Mouse (Mus musculus) spleen, adult 2 months (tissue): Measurements from ENCODE around the gene Lrch3. TPM values are rescaled to one million over a fixed set of nuclear protein-coding genes. Genes with fewer than 3 reads are reported as not detected.

Experiments
- DNase-seq, 2 experiments: peaks; one replicate each; pipeline versions ENCODE4 v3.0.0 to v3.0.0-alpha.2; 2012 to 2021; ENCODE audit warnings: low spot score in 2 of 2, low read depth in 1 of 2
- H3K27ac ChIP-seq: fragments of 200-500 bp; 2 replicates; pipeline ENCODE4 v1.5.1; 2012; ENCODE audit warnings: low read length, inconsistent platforms; ENCODE audit not compliant: insufficient read depth
- H3K27me3 ChIP-seq: fragments of 200-500 bp; 2 replicates; pipeline ENCODE4 v1.6.1; 2012; ENCODE audit warnings: mild to moderate bottlenecking, moderate library complexity, low read length, inconsistent platforms; ENCODE audit not compliant: control insufficient read depth, insufficient read depth
- H3K36me3 ChIP-seq: fragments of 200-500 bp; 2 replicates; pipeline ENCODE4 v1.6.1; 2012; ENCODE audit warnings: mild to moderate bottlenecking, low read length, inconsistent platforms; ENCODE audit not compliant: control insufficient read depth, insufficient read depth
- H3K4me1 ChIP-seq: fragments of 200-500 bp; 2 replicates; pipeline ENCODE4 v1.6.1; 2011; ENCODE audit warnings: inconsistent platforms; ENCODE audit not compliant: control insufficient read depth, insufficient read depth, insufficient read length
- H3K4me3 ChIP-seq: fragments of 200-500 bp; 2 replicates; pipeline ENCODE4 v1.5.1; 2011; ENCODE audit warnings: mild to moderate bottlenecking, inconsistent platforms; ENCODE audit not compliant: insufficient read depth, insufficient read length; ENCODE audit errors: extremely low read depth
- CTCF ChIP-seq: fragments of 200-500 bp; IDR thresholded peaks from 2 replicates; pipeline ENCODE4 v1.5.1; 2011; ENCODE audit warnings: mild to moderate bottlenecking, inconsistent platforms; ENCODE audit not compliant: insufficient read depth, insufficient read length, insufficient replicate concordance; ENCODE audit errors: extremely low read depth
- POLR2A ChIP-seq: fragments of 200-500 bp; IDR thresholded peaks from 2 replicates; pipeline ENCODE4 v1.6.1; 2011; ENCODE audit warnings: low read depth, low read length, inconsistent platforms
- WGBS: fragments of 180-500 bp; shearing (Covaris S2); methylation state at CpG from one replicate; pipeline ENCODE4 v1.1.7; 2018; 5-methylcytosine and 5-hydroxymethylcytosine counted together
- polyA plus RNA-seq: library from polyadenylated mRNA; depleted of rRNA; stranded (reverse); fragments of >200 nt; gene quantifications from 2 replicates; pipeline ENCODE4 v1.2.3, GENCODE M21; 2012

Gene Lrch3
- polyA plus RNA-seq, 1 experiment: 16.9 TPM

DNA sequence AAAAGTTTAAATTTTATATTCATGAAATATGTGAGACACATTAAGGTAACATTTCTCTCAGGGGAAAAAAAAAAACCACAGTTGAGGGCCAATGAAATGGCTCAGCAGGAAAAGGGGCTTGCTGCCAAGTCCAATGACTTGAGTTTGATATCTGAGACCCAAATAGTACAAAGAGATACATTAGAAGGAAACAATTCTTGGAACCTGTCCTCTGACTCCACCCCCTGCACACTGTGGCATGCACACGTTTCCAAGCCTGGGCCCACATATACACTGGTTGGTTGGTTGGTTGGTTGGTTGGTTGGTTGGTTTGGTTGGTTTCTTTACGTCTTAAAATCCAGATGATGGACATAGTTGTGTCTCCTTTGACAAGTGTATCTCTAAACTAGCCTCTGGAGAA lies 102.1 kb downstream of the Lrch3 start:
- H3K27ac ChIP-seq: no peak overlapping the region
- H3K27me3 ChIP-seq: no peaks in the 10 kb centered on the region
- peaks cover 22% of the 10 kb centered on the region for H3K36me3 ChIP-seq
- DNase-seq: no peak
- no peak for TF ChIP-seq CTCF
- TF ChIP-seq POLR2A: no peak
- H3K4me1 ChIP-seq: no peaks in the 10 kb centered on the region; the same call in 1 of the 2 replicates
- WGBS: 70% methylated on average over 2 of the region's 2 CpGs
- H3K4me3 ChIP-seq: no peak overlapping the region

DNA sequence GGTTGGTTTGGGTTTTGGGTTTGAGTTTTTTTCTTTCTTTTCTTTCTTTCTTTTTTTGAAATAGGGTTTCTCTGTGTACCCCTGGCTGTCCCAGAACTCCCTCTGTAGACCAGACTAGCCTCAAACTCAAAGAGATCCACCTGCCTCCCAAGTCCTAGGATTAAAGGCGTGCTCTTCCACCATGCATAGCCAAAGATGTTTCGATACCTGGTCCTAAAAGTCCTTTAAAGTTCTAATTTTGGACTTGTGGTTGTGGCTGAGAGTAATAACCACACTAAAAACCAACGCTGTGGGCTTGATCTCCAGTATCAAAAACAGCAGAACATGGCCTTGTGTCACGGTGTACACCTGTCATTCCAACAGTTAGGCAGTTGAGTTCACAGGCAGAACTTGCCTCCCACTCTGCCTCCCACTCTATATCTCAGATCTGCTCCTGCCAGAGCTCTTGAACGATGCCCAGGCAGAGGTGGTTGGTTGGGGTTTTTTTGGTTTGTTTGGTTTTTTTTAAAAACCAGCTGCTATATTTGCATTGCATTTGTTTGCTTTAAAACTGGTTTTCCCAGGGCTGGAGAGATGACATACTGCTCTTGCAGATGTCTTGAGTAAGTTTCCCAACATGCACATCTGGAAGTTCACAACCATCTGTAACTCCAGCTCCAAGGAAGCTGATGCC lies 103.9 kb downstream of the Lrch3 start:
- 40% methylated on average over 5 of the region's 5 CpGs for WGBS
- Histone ChIP-seq H3K27me3 (no peaks in the 10 kb centered on the region), H3K4me3 (no peak overlapping the region), H3K4me1 (no peaks in the 10 kb centered on the region; the same call in 1 of the 2 replicates), H3K36me3 (peaks cover 17% of the 10 kb centered on the region), H3K27ac (no peak overlapping the region)
- DNase-seq: no peak
- TF ChIP-seq CTCF (no peak), POLR2A (no peak)

DNA sequence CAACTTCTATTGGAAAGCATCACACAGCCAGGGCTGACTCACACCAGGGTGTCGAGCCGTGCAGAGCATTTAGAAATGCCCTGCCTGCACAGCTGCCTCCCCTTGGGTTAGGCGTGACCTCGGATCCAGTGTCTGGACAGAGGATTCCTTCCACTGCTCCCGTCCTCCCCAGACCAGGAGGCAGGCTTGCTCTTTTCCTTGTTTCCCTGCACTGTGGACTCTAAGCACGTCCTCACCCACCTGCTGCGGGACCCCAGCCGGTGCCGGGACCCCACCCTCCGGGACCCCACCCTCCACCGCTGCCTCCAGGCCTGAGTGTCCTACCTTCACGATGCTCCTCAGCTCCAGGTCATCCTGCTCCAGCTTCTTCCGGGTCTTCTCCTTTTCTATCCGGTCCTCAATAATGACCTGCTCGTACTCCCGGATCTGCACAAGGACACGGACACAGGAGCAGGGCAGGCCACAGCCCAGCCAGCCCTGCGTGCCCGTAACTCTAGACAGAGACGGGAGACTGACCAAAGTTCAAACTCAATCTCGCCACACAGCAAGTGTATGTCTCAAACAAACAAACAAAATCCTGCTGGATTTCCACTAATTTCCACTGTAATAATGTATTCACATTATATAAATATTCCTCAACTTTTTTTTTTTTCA lies 105.3 kb downstream of the Lrch3 start:
- Histone ChIP-seq H3K27ac (no peak overlapping the region), H3K36me3 (peaks cover 5% of the 10 kb centered on the region), H3K27me3 (no peaks in the 10 kb centered on the region), H3K4me1 (no peaks in the 10 kb centered on the region; the same call in 1 of the 2 replicates), H3K4me3 (no peak overlapping the region)
- TF ChIP-seq POLR2A: no peak
- TF ChIP-seq CTCF: no peak
- 91% methylated on average over 21 of the region's 21 CpGs for WGBS
- no peak for DNase-seq

DNA sequence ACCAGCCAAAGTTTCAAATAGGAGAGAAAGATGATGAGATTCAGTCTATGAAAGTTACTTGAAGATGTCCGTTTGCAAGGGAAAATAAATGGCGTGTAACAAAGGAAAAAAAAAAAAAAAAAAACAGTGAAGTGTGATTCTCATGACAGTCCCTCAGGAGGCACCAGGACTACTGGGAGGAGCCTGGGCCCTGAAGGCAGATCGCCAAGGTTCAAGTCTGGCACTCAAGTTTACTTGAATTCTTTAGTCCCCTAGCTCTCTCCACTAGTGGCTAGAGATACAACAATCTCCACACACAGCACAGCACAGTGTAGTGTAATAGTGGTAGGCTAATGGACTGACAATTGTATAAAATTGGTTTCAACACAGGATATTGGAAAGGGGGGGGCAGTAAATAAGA lies 107.5 kb downstream of the Lrch3 start:
- Histone ChIP-seq H3K36me3 (no peaks in the 10 kb centered on the region), H3K4me1 (no peaks in the 10 kb centered on the region; the same call in 1 of the 2 replicates), H3K27ac (no peak overlapping the region), H3K4me3 (no peak overlapping the region), H3K27me3 (no peaks in the 10 kb centered on the region)
- TF ChIP-seq CTCF (no peak), POLR2A (no peak)
- no peak for DNase-seq
- 70% methylated on average over 3 of the region's 3 CpGs for WGBS

DNA sequence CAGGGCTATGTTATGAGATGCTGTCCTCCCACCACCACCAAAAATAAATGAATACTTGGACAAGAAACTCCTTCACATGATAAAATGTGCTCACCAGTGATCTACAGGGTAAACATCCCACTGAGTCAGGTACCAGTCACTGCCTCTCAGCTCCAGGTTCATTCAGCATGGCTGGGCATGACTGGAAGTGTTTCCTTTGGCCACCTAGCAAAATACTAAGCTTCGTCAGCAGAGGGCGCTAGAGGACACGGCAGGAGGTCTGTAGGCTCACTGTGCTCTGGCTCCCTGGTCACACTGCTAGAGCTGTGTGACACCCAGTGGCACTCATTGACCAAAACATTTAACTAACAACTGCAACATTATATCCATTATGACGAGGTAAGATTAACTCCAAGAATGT lies 109.8 kb downstream of the Lrch3 start:
- TF ChIP-seq POLR2A: no peak
- TF ChIP-seq CTCF: peak; percentile 94; the same call in 1 of the 2 replicates
- WGBS: 2% methylated on average over 4 of the region's 4 CpGs
- no peak overlapping the region for H3K27ac ChIP-seq
- H3K27me3 ChIP-seq: no peaks in the 10 kb centered on the region
- peak; percentile 52 to 81 for DNase-seq
- H3K36me3 ChIP-seq: no peaks in the 10 kb centered on the region
- H3K4me1 ChIP-seq: no peaks in the 10 kb centered on the region
- no peak overlapping the region for H3K4me3 ChIP-seq

DNA sequence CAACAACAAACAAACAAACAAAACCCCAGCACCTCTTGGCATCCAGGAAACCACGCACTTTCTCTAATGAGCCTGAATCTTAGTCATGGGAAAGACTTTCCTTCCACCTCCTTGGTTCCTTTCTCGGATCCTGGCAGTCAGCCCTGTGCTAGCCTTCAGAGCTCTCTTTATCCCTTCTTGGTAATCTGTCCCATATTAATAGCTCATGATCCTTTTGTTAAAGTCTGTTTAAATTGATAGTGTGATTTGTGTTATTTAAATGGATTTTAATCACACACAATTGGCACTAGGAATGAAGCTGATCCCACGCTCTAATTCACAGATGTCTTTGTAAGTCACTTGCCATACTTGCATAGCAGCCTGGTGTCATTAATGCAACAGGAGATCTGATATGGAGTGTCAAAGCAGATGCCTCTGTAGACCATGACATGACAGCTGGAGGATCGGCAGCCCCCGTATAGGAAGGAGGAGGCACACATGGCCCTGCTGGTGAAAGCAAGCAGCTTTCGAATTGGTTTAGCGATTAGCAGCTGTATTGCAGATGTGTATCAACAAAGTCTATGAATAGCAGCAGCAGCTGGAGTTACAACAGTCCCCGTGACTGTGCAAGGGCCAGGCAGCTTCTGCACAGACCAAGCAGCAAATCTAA lies 110.7 kb downstream of the Lrch3 start:
- H3K27ac ChIP-seq: no peak overlapping the region
- no peaks in the 10 kb centered on the region for H3K36me3 ChIP-seq
- H3K4me3 ChIP-seq: no peak overlapping the region
- TF ChIP-seq CTCF (no peak), POLR2A (no peak)
- H3K27me3 ChIP-seq: no peaks in the 10 kb centered on the region
- WGBS: 72% methylated on average over 8 of the region's 8 CpGs
- no peak for DNase-seq
- H3K4me1 ChIP-seq: no peaks in the 10 kb centered on the region
